Mouse (Mus musculus): Measurements from ENCODE around the gene Cyp4v3.

- no peak for TF ChIP-seq CTCF (conservative IDR thresholded peaks at IDR 0.05; ENCODE audit: insufficient read depth, insufficient read length, low read depth, low read length)
- TF ChIP-seq POLR2A (IDR thresholded peaks at IDR 0.05; ENCODE audit: low read depth, low read length), result no peak
Measured at GRCm38 (mm10) chr8:45330856-45331255, 2.2 kb downstream of the Cyp4v3 start.

Data from kidney, adult 2 months (tissue).